Mouse (Mus musculus) stomach, embryonic 14.5 days (tissue): Measurements from ENCODE around the gene Galk1. TPM values are rescaled to one million over a fixed set of nuclear protein-coding genes. Genes with fewer than 3 reads are reported as not detected.

Source experiments
- ATAC-seq: fragments of 200-750 bp; cut with Nextera tagmentation; 2 replicates; pipeline ENCODE4 v1.8.0; 2017; ENCODE audit warnings: low read depth, moderate TSS enrichment; ENCODE audit not compliant: insufficient number of reproducible peaks, insufficient read depth, low FRiP score
- H3K27ac ChIP-seq: fragments of 300-500 bp; sonication (generic); 2 replicates; pipeline ENCODE4 v1.5.1; 2014; ENCODE audit warnings: mild to moderate bottlenecking, low read length, moderate library complexity, mixed read lengths
- H3K27me3 ChIP-seq: fragments of 300-500 bp; sonication (generic); 2 replicates; pipeline ENCODE4 v1.6.1; 2014; ENCODE audit warnings: low read length, control low read depth, mixed read lengths; ENCODE audit not compliant: control insufficient read depth, insufficient read depth
- H3K36me3 ChIP-seq: fragments of 300-500 bp; sonication (generic); 2 replicates; pipeline ENCODE4 v1.6.1; 2014; ENCODE audit warnings: mild to moderate bottlenecking, control low read depth, low read length, moderate library complexity, mixed read lengths; ENCODE audit not compliant: control insufficient read depth, insufficient read depth
- H3K4me1 ChIP-seq: fragments of 300-500 bp; sonication (generic); 2 replicates; pipeline ENCODE4 v1.6.1; 2014; ENCODE audit warnings: low read length, control low read depth, mixed read lengths; ENCODE audit not compliant: control insufficient read depth, insufficient read depth
- H3K4me2 ChIP-seq: fragments of 300-500 bp; sonication (generic); replicated peaks from 2 replicates; pipeline ENCODE4 v1.6.1; 2014; ENCODE audit warnings: low read depth, low read length, control low read depth
- H3K4me3 ChIP-seq: fragments of 300-500 bp; sonication (generic); 2 replicates; pipeline ENCODE4 v1.5.1; 2014; ENCODE audit warnings: low read depth, low read length, control low read depth
- H3K9ac ChIP-seq: fragments of 300-500 bp; sonication (generic); replicated peaks from 2 replicates; pipeline ENCODE4 v1.6.1; 2014; ENCODE audit warnings: low read depth, mild to moderate bottlenecking, control low read depth, low read length, moderate library complexity, mixed read lengths
- H3K9me3 ChIP-seq: fragments of 300-500 bp; sonication (generic); 2 replicates; pipeline ENCODE4 v1.6.1; 2016; ENCODE audit warnings: low read depth, low read length, control low read depth; ENCODE audit not compliant: control insufficient read depth
- WGBS: fragments of 180-500 bp; shearing (Covaris S2); extraction: QIAGEN DNeasy Blood & Tissue Kit; methylation state at CpG from one replicate; pipeline ENCODE4 v1.1.7; 2014; 5-methylcytosine and 5-hydroxymethylcytosine counted together
- polyA plus RNA-seq: library from polyadenylated mRNA; unstranded; fragments of >200 nt; fragmentation: Nextera tagmentation; extraction: Ambion mirVana; gene quantifications from 2 replicates; pipeline ENCODE4 v1.2.1, GENCODE M21; 2014

Galk1 gene
- polyA plus RNA-seq, 1 experiment from 2014 or later: 164 TPM

DNA sequence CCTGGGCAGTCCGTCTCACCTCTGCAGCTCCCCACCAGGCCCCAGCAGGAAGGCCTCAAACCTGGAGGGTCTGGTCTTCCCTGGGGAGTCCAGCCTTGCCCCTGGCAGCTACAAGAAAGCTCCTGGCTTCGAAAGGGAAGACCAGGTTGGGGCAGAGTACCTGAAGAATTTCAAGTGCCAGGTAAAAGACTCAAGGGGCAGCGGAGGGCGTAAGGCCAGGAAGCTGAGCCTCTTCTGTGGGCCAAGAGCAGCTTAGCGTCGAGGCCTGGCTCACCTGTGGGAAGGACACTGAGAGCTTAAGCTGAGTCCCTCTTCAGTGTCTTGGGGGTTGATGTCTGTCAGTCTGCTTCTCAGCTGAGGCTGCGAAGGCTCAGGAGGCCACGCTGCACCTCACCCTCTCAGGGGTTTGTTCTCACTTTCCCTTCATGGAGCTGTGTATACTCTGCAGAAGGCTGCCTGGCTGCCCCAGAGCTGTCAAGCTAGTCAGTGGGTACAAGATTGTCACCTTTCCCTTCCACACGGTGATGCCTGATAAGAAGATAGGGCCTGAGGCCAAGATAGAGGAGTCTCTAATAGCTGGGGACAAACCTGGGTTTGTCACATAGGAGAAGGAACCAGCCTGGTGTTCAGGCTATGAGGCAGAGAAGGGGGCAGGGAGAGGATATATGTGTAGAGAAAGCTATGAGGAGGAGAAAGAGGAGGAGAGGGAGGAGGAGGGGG, 41.2 kb upstream of the Galk1 start:
- no peaks in the 10 kb centered on the region for H3K4me1 ChIP-seq
- no peak overlapping the region for H3K27ac ChIP-seq
- peaks cover 91% of the 10 kb centered on the region for H3K36me3 ChIP-seq
- H3K4me3 ChIP-seq: no peak overlapping the region
- ATAC-seq: no peak
- WGBS: 93% methylated on average over 9 of the region's 9 CpGs
- no peak overlapping the region for H3K4me2 ChIP-seq
- no peaks in the 10 kb centered on the region for H3K27me3 ChIP-seq
- H3K9me3 ChIP-seq: no peaks in the 10 kb centered on the region
- no peak overlapping the region for H3K9ac ChIP-seq

DNA sequence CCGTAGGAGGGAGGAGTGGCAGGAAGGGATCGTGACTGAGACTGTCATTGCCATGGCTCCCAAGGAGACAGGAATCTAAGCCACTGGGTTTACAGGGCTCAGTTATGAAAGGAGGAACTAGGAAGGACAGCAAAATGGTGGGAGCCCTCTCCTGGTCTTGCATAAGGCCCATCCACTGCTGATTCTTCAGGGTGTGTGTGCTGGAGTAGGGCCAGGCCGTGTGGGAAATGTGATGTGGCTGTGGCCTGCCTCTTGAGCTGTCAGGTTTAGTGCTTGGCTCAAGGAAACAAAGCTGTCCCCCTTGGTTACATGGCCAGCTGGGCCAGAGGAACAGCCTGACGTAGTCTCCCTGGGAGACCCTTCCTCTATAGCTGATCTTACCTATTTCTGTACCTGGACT, 37.7 kb upstream of the Galk1 start:
- Histone ChIP-seq H3K4me2 (no peak overlapping the region), H3K4me1 (no peaks in the 10 kb centered on the region), H3K9me3 (no peaks in the 10 kb centered on the region), H3K27ac (no peak overlapping the region), H3K9ac (no peak overlapping the region), H3K36me3 (peaks cover 83% of the 10 kb centered on the region), H3K4me3 (no peak overlapping the region), H3K27me3 (no peaks in the 10 kb centered on the region)
- 88% methylated on average over 4 of the region's 4 CpGs for WGBS
- ATAC-seq: no peak

DNA sequence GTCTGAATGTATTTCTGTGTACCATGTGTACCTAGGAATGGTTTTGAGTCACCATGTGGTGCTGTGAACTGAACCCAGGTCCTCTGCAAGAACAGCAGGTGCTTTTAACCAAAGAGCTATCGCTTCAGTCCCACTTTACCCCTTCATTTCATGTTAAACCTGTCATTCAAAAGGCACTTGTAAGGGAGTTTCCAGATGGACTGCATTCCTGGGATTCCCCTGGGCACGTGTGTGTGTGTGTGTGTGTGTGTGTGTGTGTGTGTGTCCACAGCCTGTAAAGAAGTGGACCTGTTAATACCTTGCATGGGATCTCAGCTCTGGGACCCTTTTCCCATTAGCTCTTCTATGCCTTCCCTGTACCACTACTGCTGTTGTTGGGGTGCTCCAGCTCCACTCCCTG, 37.1 kb upstream of the Galk1 start:
- Histone ChIP-seq H3K9ac (no peak overlapping the region), H3K9me3 (no peaks in the 10 kb centered on the region), H3K4me3 (no peak overlapping the region), H3K4me1 (no peaks in the 10 kb centered on the region), H3K4me2 (no peak overlapping the region), H3K36me3 (peaks cover 79% of the 10 kb centered on the region), H3K27me3 (no peaks in the 10 kb centered on the region), H3K27ac (no peak overlapping the region)
- no peak for ATAC-seq
- 78% methylated on average over 2 of the region's 2 CpGs for WGBS

DNA sequence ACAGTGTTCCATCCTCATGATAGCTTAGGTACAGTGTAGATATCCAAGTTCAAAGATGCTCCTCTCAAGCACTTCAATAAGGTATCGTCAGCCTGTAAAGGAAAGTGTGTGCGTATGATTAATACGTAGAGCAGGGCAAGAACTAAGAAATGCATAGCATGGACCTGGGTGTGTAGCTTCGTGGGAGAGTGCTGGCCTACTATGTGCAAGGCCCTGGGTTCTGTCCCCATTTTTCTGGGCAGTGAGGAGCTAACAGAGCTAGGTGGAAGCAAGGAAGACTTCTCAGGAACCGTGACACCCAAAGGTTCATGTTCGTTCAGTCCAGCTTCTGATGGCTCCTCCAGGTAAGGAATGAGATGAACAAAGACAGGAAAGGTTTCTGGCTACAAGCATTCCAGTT, 32.7 kb upstream of the Galk1 start:
- no peak overlapping the region for H3K27ac ChIP-seq
- H3K4me2 ChIP-seq: no peak overlapping the region
- no peak for ATAC-seq
- 95% methylated on average over 6 of the region's 6 CpGs for WGBS
- H3K4me3 ChIP-seq: no peak overlapping the region
- peaks cover 3% of the 10 kb centered on the region; the same call in 1 of the 2 replicates for H3K9me3 ChIP-seq
- no peaks in the 10 kb centered on the region for H3K27me3 ChIP-seq
- H3K9ac ChIP-seq: no peak overlapping the region
- peaks cover 48% of the 10 kb centered on the region for H3K36me3 ChIP-seq
- no peaks in the 10 kb centered on the region for H3K4me1 ChIP-seq

DNA sequence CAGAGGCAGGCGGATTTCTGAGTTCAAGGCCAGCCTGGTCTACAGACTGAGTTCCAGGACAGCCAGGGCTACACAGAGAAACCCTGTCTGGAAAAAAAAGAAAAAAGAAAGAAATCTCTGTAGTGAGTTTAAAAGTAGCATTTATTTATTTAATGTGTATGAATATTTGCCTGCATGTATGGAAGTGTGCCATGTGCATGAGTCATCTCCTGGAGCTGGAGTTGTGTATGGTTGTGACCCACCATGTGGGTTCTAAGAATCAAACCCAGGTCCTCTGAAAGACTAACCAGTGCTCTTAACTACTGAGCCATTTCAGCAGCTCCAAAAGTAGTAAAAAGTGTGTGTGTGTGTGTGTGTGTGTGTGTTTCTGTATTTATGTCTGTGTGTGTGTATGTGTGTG, 30.8 kb upstream of the Galk1 start:
- ATAC-seq: no peak
- WGBS: 84% methylated on average over 1 of the region's 1 CpGs
- peaks cover 41% of the 10 kb centered on the region for H3K36me3 ChIP-seq

DNA sequence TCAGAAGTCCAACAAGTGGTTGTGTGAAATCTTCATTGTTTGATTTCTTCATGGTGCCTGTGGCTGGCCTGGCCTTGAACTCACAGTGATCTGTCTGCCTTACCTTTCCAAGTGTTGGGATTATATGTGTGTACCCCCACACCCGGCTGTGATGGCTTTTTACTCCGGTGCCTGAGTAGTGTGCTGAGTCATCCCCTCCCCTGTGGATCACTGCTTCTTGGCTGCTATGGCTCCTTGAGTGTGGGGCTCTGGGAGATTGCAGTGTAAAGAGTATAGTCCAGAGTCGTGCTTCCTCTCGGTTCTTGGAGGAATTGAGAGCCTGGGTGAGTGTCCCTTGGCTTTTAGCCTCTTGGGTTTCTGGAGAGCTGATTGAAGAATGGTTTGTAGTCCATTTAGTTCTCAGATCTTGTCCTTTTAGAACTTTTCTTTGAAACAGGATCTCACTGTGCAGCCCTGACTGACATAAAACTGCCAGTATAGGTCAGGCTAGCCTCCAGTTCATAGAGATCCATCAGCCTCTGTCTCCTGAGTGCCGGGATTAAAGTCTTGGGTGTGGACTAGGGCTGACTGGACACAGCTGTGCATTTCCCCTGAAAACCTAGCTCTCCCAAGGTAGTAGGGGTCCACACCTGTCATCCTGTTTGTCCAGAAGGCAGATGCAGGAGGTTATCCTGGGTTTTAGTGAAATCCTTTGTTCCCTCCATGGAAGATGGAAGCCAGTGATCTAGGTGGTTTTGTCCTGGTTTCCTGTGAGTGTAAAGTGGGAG, 30.0 kb upstream of the Galk1 start:
- no peak for ATAC-seq

More for the DNA sequence above, 30.8 kb upstream of the Galk1 start:
- H3K27ac ChIP-seq: no peak overlapping the region
- no peak overlapping the region for H3K4me2 ChIP-seq
- no peaks in the 10 kb centered on the region for H3K4me1 ChIP-seq
- H3K27me3 ChIP-seq: no peaks in the 10 kb centered on the region
- H3K4me3 ChIP-seq: no peak overlapping the region
- peaks cover 3% of the 10 kb centered on the region; the same call in 1 of the 2 replicates for H3K9me3 ChIP-seq
- H3K9ac ChIP-seq: no peak overlapping the region

DNA sequence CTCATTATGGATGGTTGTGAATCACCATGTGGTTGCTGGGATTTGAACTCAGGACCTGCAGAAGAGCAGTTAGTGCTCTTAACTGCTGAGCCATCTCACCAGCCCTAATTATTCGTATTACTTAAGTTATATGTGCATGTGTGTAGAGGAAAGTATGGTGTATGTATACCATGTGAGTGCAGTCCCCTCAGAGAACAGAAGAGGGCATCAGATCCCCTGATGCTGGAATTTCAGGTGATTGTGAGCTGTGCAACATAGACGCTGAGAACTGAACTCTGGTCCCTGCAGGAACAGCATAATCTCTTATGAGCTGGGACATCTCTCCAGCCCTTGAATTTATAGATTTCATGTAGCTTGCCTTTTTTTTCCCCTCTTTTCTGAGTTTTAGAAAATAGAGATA, 29.3 kb upstream of the Galk1 start:
- 98% methylated on average over 2 of the region's 2 CpGs for WGBS
- no peaks in the 10 kb centered on the region for H3K4me1 ChIP-seq
- ATAC-seq: no peak
- no peak overlapping the region for H3K4me3 ChIP-seq
- peaks cover 3% of the 10 kb centered on the region; the same call in 1 of the 2 replicates for H3K9me3 ChIP-seq
- H3K36me3 ChIP-seq: peaks cover 27% of the 10 kb centered on the region
- H3K27me3 ChIP-seq: no peaks in the 10 kb centered on the region
- H3K4me2 ChIP-seq: no peak overlapping the region
- no peak overlapping the region for H3K27ac ChIP-seq
- H3K9ac ChIP-seq: no peak overlapping the region

More for the DNA sequence above, 30.0 kb upstream of the Galk1 start:
- H3K9ac ChIP-seq: no peak overlapping the region
- H3K4me3 ChIP-seq: no peak overlapping the region
- H3K4me2 ChIP-seq: no peak overlapping the region
- H3K4me1 ChIP-seq: no peaks in the 10 kb centered on the region
- no peak overlapping the region for H3K27ac ChIP-seq
- no peaks in the 10 kb centered on the region for H3K27me3 ChIP-seq
- 76% methylated on average over 5 of the region's 5 CpGs for WGBS
- H3K9me3 ChIP-seq: peaks cover 3% of the 10 kb centered on the region; the same call in 1 of the 2 replicates
- peaks cover 34% of the 10 kb centered on the region for H3K36me3 ChIP-seq

DNA sequence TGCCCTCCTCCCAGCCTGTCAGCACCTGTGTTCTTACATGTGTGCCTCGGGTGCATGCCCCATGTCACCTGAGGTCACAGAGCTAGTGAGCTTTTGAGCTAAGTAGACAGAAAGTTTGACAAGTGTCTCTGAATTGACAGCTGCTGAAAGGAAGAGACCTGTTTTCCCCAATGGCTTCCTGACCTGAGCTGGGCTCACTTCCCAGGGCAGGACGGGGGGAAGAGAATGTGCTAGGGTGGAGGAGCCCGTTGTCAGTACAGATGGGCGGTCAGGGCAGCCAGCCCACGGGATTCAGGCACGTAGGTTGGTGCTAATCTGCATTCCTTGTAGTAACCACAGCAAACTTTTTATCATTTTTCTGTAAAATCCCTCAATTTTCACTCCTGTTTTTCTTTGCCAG, 28.1 kb upstream of the Galk1 start:
- H3K4me3 ChIP-seq: no peak overlapping the region
- H3K9ac ChIP-seq: no peak overlapping the region
- peaks cover 3% of the 10 kb centered on the region; the same call in 1 of the 2 replicates for H3K9me3 ChIP-seq
- peaks cover 26% of the 10 kb centered on the region for H3K36me3 ChIP-seq
- no peaks in the 10 kb centered on the region for H3K4me1 ChIP-seq
- no peak for ATAC-seq
- H3K27me3 ChIP-seq: no peaks in the 10 kb centered on the region
- no peak overlapping the region for H3K27ac ChIP-seq
- 79% methylated on average over 6 of the region's 6 CpGs for WGBS
- H3K4me2 ChIP-seq: no peak overlapping the region
